Mouse (Mus musculus) midbrain, embryonic 14.5 days (tissue): Measurements from ENCODE around the gene Vezt. TPM values are rescaled to one million over a fixed set of nuclear protein-coding genes. Genes with fewer than 3 reads are reported as not detected.

Experiments
- ATAC-seq: fragments of 200-750 bp; cut with Nextera tagmentation; 2 replicates; pipeline ENCODE4 v1.8.0; 2017; ENCODE audit warnings: moderate number of reproducible peaks, moderate library complexity; ENCODE audit not compliant: low FRiP score, low TSS enrichment
- DNase-seq: peaks from one replicate; pipeline ENCODE4 v3.0.0-alpha.2; 2015
- H3K27ac ChIP-seq: fragments of 300-500 bp; sonication (generic); replicated peaks from 2 replicates; pipeline ENCODE4 v1.5.1; 2014; ENCODE audit warnings: mild to moderate bottlenecking, low read depth, low read length, moderate library complexity
- H3K27me3 ChIP-seq: fragments of 300-500 bp; sonication (generic); 2 replicates; pipeline ENCODE4 v1.6.1; 2014; ENCODE audit warnings: low read length, control low read depth, mixed read lengths; ENCODE audit not compliant: control insufficient read depth, insufficient read depth
- H3K36me3 ChIP-seq: fragments of 300-500 bp; sonication (generic); 2 replicates; pipeline ENCODE4 v1.6.1; 2014; ENCODE audit warnings: low read length, control low read depth; ENCODE audit not compliant: control insufficient read depth, insufficient read depth
- H3K4me1 ChIP-seq: fragments of 300-500 bp; sonication (generic); 2 replicates; pipeline ENCODE4 v1.6.1; 2014; ENCODE audit warnings: mild to moderate bottlenecking, antibody characterized with exemption, low read length, control low read depth; ENCODE audit not compliant: control insufficient read depth, insufficient read depth
- H3K4me2 ChIP-seq: fragments of 300-500 bp; sonication (generic); 2 replicates; pipeline ENCODE4 v1.6.1; 2014; ENCODE audit warnings: mild to moderate bottlenecking, low read length, moderate library complexity
- H3K4me3 ChIP-seq: fragments of 300-500 bp; sonication (generic); replicated peaks from 2 replicates; pipeline ENCODE4 v1.5.1; 2014; ENCODE audit warnings: low read depth, low read length
- H3K9ac ChIP-seq: fragments of 300-500 bp; sonication (generic); replicated peaks from 2 replicates; pipeline ENCODE4 v1.6.1; 2014; ENCODE audit warnings: mild to moderate bottlenecking, low read length, moderate library complexity
- H3K9me3 ChIP-seq: fragments of 300-500 bp; sonication (generic); 2 replicates; pipeline ENCODE4 v1.6.1; 2016; ENCODE audit warnings: low read length, control low read depth, mixed read lengths; ENCODE audit not compliant: control insufficient read depth
- WGBS: fragments of 180-500 bp; shearing (Covaris S2); extraction: QIAGEN DNeasy Blood & Tissue Kit; methylation state at CpG from one replicate; pipeline ENCODE4 v1.1.7; 2014; 5-methylcytosine and 5-hydroxymethylcytosine counted together
- polyA plus RNA-seq: library from polyadenylated mRNA; unstranded; fragments of >200 nt; fragmentation: Nextera tagmentation; extraction: Ambion mirVana; gene quantifications from 2 replicates; pipeline ENCODE4 v1.2.1, GENCODE M21; 2014

The Vezt gene
- polyA plus RNA-seq, 1 experiment from 2014 or later = 74.8 TPM

DNA sequence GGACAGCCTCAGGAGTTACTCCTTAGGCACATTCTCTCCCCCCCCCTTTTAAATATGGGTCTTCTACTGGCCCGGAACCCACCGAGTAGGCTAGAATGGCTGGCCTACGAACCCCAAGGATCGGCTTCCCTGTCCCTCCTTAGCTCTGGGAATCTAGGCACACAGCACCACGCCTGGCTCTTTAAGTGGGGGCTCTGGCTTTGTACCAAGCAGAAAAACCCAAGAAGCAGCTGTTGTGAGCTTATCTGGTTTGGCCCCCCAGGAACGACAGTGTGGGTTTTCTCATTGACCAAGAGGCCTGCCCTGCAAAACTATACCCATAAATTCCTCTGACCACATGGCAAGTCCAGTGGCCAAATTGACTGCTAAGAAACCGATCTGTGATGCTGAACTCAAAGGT lies 82.1 kb downstream of the Vezt start:
- Histone ChIP-seq H3K4me1 (no peaks in the 10 kb centered on the region), H3K36me3 (no peaks in the 10 kb centered on the region), H3K27ac (no peak overlapping the region), H3K9ac (no peak overlapping the region), H3K4me2 (no peak overlapping the region), H3K9me3 (no peaks in the 10 kb centered on the region), H3K27me3 (no peaks in the 10 kb centered on the region), H3K4me3 (no peak overlapping the region)
- no peak for DNase-seq
- 93% methylated on average over 7 of the region's 7 CpGs for WGBS
- no peak for ATAC-seq

DNA sequence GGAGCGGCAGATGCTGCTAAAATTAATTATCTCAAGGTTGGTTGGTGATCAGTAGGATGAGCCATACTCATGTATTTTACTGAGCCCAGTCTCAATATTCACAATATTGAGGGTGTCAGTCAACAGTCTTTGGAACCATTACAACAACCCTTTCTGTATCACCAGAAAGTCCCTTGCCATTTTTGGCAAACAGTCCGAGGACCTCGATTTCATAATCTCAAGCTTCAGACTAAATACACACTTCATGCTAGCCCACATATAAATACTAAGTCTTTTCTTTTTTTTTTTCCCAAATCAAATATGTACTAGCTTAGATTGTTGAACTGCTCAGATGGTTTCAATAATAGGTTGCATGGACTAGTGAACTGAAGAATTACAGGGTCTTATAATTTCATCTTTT lies 84.6 kb downstream of the Vezt start:
- DNase-seq (no peak), ATAC-seq (no peak)
- Histone ChIP-seq H3K9me3 (no peaks in the 10 kb centered on the region), H3K9ac (no peak overlapping the region), H3K4me1 (no peaks in the 10 kb centered on the region), H3K36me3 (no peaks in the 10 kb centered on the region), H3K4me3 (no peak overlapping the region), H3K4me2 (no peak overlapping the region), H3K27me3 (no peaks in the 10 kb centered on the region), H3K27ac (no peak overlapping the region)
- 94% methylated on average over 3 of the region's 3 CpGs for WGBS

DNA sequence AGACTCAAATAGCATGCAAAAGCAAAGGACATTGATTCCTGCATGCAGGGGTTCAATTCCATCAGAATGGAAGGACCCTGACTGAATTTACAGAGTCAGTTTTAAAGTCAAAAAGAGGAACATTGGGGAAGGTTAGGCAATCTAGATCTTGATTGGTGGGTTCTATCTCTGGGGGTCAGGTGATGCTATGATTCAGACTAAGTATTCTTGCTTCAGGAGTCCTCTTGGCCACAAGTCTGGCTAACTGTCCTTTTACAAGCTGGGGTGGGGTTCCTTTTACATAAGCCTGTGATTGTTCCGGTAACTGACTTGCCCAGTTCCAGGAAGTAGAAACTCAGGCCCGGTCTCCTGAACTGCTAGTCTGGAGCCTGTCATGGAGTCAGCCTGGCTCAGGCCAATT lies 85.7 kb downstream of the Vezt start:
- Histone ChIP-seq H3K4me2 (no peak overlapping the region), H3K36me3 (no peaks in the 10 kb centered on the region), H3K9me3 (no peaks in the 10 kb centered on the region), H3K27ac (no peak overlapping the region), H3K27me3 (no peaks in the 10 kb centered on the region), H3K9ac (no peak overlapping the region), H3K4me1 (no peaks in the 10 kb centered on the region), H3K4me3 (no peak overlapping the region)
- DNase-seq (no peak), ATAC-seq (no peak)
- 98% methylated on average over 2 of the region's 2 CpGs for WGBS

- no peaks in the 10 kb centered on the region for H3K27me3 ChIP-seq
- no peak overlapping the region for H3K27ac ChIP-seq
- H3K4me1 ChIP-seq = no peaks in the 10 kb centered on the region
- no peak overlapping the region for H3K9ac ChIP-seq
- DNase-seq = no peak
- ATAC-seq = no peak
- no peaks in the 10 kb centered on the region for H3K36me3 ChIP-seq
- H3K4me3 ChIP-seq = no peak overlapping the region
- 72% methylated on average over 9 of the region's 9 CpGs for WGBS
- no peaks in the 10 kb centered on the region for H3K9me3 ChIP-seq
- H3K4me2 ChIP-seq = no peak overlapping the region
Observed at GRCm38 (mm10) chr10:93945843-93946499, 89.6 kb downstream of the Vezt start.

- ATAC-seq = no peak
- DNase-seq = peak; percentile 70
- no peak overlapping the region for H3K4me2 ChIP-seq
- H3K27me3 ChIP-seq = no peaks in the 10 kb centered on the region
- H3K27ac ChIP-seq = no peak overlapping the region
- H3K9ac ChIP-seq = no peak overlapping the region
- H3K4me3 ChIP-seq = no peak overlapping the region
- H3K36me3 ChIP-seq = no peaks in the 10 kb centered on the region
- H3K9me3 ChIP-seq = no peaks in the 10 kb centered on the region
- WGBS = 41% methylated on average over 4 of the region's 4 CpGs
- H3K4me1 ChIP-seq = no peaks in the 10 kb centered on the region
Observed at GRCm38 (mm10) chr10:93945364-93945763, 90.3 kb downstream of the Vezt start.

DNA sequence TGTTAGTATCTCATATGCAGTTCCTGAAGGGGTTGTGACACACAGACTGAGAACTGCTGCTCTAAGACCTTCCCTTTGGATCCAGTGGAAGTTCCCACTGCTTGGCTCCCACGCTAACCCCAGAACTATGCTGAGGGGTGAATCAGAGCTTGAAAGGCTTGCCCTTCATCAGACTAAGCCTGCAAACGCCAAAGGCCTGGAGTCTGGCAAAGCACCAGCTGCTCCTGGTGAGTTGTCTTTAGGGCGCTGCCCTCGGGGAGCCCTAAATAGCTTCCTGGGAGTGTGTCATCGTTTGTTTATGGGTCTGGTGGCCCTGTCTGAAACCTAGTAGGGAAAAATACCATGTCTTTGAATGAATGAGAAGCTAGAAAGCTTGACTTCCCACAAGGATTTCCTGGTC lies 91.4 kb downstream of the Vezt start:
- Histone ChIP-seq H3K4me3 (no peak overlapping the region), H3K36me3 (no peaks in the 10 kb centered on the region), H3K27me3 (no peaks in the 10 kb centered on the region), H3K4me1 (no peaks in the 10 kb centered on the region), H3K9me3 (no peaks in the 10 kb centered on the region), H3K4me2 (no peak overlapping the region), H3K9ac (no peak overlapping the region), H3K27ac (no peak overlapping the region)
- ATAC-seq = no peak
- no peak for DNase-seq
- 43% methylated on average over 5 of the region's 5 CpGs for WGBS

- H3K27ac ChIP-seq = no peak overlapping the region
- 71% methylated on average over 5 of the region's 5 CpGs for WGBS
Observed at GRCm38 (mm10) chr10:93940279-93940678, 95.3 kb downstream of the Vezt start.

GRCm38 (mm10) chr10:93939676-93940075 lies 95.9 kb downstream of the Vezt start:
- WGBS = 32% methylated on average over 8 of the region's 8 CpGs
- Histone ChIP-seq H3K4me1 (no peaks in the 10 kb centered on the region), H3K9me3 (no peaks in the 10 kb centered on the region), H3K4me2 (no peak overlapping the region), H3K27me3 (no peaks in the 10 kb centered on the region), H3K27ac (no peak overlapping the region), H3K4me3 (no peak overlapping the region), H3K36me3 (no peaks in the 10 kb centered on the region), H3K9ac (no peak overlapping the region)
- no peak for ATAC-seq
- DNase-seq = peak; percentile 43

More at GRCm38 (mm10) chr10:93940279-93940678, 95.3 kb downstream of the Vezt start:
- Histone ChIP-seq H3K4me1 (no peaks in the 10 kb centered on the region), H3K9ac (no peak overlapping the region), H3K4me3 (no peak overlapping the region), H3K27me3 (no peaks in the 10 kb centered on the region), H3K4me2 (no peak overlapping the region), H3K36me3 (no peaks in the 10 kb centered on the region), H3K9me3 (no peaks in the 10 kb centered on the region)
- no peak for ATAC-seq
- DNase-seq = no peak

GRCm38 (mm10) chr10:93938844-93939271 lies 96.8 kb downstream of the Vezt start:
- Histone ChIP-seq H3K36me3 (no peaks in the 10 kb centered on the region), H3K27ac (no peak overlapping the region), H3K4me3 (no peak overlapping the region), H3K4me1 (0 out of 2 replicates have a peak, but pooled peaks cover 5% of the 10 kb centered on the region), H3K4me2 (no peak overlapping the region), H3K9ac (no peak overlapping the region), H3K9me3 (no peaks in the 10 kb centered on the region), H3K27me3 (no peaks in the 10 kb centered on the region)
- ATAC-seq = no peak
- DNase-seq = no peak
- WGBS = 86% methylated on average over 20 of the region's 20 CpGs
